Mouse (Mus musculus) cerebellum, adult (tissue): ENCODE measurements around the gene Ptprn2.

Experiments used
- ATAC-seq: cut with Nextera tagmentation; 2 replicates; pipeline ENCODE4 v1.9.2; 2017; ENCODE audit warnings: mild to moderate bottlenecking, moderate library complexity, mixed read lengths; ENCODE audit not compliant: insufficient number of reproducible peaks, low FRiP score, low TSS enrichment

Gene Ptprn2

DNA sequence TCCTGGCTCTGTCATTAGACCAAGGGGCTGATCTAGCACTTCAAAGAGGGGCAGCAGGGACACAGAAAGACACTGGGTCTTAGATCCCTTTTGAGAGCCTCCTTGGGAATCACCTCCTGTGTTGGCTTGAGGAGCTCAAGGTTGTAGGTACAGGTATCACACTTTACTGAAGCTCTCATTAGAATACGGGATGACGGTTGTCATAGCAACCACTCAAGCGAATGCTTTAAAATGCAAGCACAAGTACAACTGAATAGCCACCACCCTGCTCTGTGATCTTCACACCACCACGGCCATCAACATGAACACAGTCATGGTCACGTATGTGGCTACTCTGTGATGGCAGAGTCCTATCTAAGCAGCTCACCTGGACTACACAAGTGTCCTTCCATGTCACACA lies 789.1 kb downstream of the Ptprn2 start:
- no peak for ATAC-seq

GRCm38 (mm10) chr12:117280790-117281189 lies 795.3 kb downstream of the Ptprn2 start:
- no peak for ATAC-seq

DNA sequence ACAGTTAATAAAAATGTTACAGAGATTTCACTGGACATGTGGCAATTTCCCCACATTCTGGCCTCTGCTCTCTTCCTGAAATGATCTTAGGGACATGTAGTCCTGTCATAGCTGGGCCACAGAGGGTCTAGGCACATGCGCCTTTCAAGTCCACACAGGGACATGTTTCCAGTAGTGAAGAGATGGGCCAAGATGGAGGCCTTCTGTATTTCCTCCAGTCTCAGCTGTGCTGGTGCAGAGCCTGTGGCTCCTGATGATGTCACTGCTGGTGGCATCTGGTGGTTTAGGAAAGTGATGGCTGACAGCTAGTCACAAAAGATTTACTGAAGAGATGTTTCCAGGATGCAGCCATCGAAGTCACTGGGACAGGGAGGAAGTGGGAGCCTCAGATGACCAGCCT lies 797.1 kb downstream of the Ptprn2 start:
- ATAC-seq = no peak

- no peak for ATAC-seq
Observed at GRCm38 (mm10) chr12:117287456-117287855, 801.9 kb downstream of the Ptprn2 start.

- ATAC-seq = no peak
Observed at GRCm38 (mm10) chr12:117291943-117292342, 806.4 kb downstream of the Ptprn2 start.

- no peak for ATAC-seq
Observed at GRCm38 (mm10) chr12:117296792-117297191, 811.3 kb downstream of the Ptprn2 start.

DNA sequence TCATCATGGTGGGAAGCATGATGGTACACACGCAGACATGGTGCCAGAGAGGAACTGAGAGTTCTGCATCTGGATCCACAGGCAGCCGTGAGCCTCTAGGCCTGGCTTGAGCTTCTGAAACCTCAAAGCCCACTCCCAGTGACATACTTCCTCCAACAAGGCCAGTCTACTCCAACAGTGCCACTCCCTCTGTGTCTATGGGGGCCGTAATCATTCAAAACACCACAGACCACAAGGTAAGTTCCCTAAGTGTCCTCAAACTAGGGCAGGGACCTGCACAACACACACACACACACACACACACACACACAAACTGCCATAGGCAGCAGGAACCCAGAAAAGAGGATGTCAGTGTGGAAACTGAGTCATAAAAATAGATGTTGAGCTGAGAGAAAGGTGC lies 813.6 kb downstream of the Ptprn2 start:
- no peak for ATAC-seq

GRCm38 (mm10) chr12:117304751-117305624 lies 819.5 kb downstream of the Ptprn2 start:
- ATAC-seq = no peak

DNA sequence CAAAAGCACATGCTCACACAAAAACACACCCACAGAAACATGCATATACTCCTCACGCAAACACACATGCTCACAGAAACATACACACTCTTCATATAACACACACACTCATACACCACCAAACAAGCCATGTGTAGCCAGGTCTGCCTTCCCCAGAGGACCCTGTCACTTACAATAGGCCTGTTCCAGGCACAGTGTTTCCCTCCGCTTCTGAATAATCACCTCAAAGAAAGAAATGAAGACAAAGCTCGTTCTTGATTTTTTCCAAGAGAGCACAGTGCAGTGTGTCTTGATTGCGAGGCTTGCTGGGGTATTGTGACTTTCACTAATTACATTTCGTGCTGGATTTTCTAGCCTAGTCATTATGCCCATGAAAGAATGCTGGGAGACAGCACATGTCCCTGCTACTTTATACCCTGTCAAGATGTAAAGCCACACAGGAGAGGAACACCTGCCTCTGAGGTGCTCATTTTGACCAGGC lies 820.1 kb downstream of the Ptprn2 start:
- ATAC-seq = no peak

DNA sequence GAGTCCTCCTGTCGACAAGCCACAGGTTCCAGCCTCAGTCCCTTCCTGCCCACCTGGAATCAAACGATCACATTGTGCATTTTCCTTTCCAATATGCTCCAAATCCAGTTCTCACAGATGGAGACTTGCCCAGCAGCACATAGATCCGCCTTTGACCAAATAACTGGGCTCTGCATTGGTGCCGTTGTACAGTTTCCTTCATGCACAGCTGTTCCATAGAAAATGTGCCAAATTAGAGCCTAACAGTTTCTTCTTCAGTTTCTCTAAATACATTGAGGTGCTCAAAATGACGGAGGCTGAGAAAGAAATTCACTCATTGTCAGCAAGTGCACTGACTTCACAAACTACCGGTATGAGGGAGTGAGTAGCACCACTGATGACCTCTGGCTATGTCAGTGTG lies 826.6 kb downstream of the Ptprn2 start:
- no peak for ATAC-seq

GRCm38 (mm10) chr12:117314987-117315386 lies 829.5 kb downstream of the Ptprn2 start:
- ATAC-seq = no peak

- ATAC-seq = no peak
Observed at GRCm38 (mm10) chr12:117315661-117316060, 830.1 kb downstream of the Ptprn2 start.

GRCm38 (mm10) chr12:117318229-117318628 lies 832.7 kb downstream of the Ptprn2 start:
- no peak for ATAC-seq

DNA sequence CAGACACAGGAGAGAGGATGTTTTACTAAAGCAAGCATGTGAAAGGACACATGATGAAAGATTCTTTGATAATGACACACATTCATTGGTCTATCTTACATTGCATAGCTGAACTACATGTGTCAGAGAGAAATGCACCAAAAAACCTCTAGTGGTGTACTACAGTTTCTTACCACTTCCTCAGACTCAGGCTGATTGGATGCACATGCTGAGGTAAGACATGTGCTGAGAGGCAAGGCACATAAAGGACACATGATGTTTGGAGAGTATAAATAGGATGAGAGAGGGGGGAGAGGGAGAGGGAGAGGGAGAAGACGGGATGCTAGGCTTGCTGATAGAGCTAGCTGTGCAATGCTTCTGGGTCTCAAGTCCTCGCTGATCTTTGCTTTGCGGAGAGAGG lies 837.5 kb downstream of the Ptprn2 start:
- ATAC-seq = no peak
